Mouse (Mus musculus): ENCODE measurements at regions not wholly inside any gene's neighbourhood (a gene's known extent, or its start where the extent isn't known, plus 50 kb on each side); places are given as distances from the start of the nearest gene placed in this dataset.

GRCm38 (mm10) chr5:106320039-106320438 lies 137.9 kb downstream of the Barhl2 start:
- DNase-seq (ENCODE audit: low spot score in 2 of 2): no peak

- DNase-seq (ENCODE audit: low spot score in 2 of 2): no peak
Observed at GRCm38 (mm10) chr5:106318246-106318645, 139.7 kb downstream of the Barhl2 start.

- DNase-seq (ENCODE audit: low spot score in 2 of 2): no peak
Observed at GRCm38 (mm10) chr5:106313874-106314273, 144.1 kb downstream of the Barhl2 start.

GRCm38 (mm10) chr5:106301372-106301771 lies 156.6 kb downstream of the Barhl2 start:
- no peak for DNase-seq (ENCODE audit: low spot score in 2 of 2)

- no peak for DNase-seq (ENCODE audit: low spot score in 2 of 2)
Observed at GRCm38 (mm10) chr5:106296721-106297120, 161.2 kb downstream of the Barhl2 start.

- DNase-seq (ENCODE audit: low spot score in 2 of 2): no peak
Observed at GRCm38 (mm10) chr5:106295993-106296392, 162.0 kb downstream of the Barhl2 start.

- no peak for DNase-seq (ENCODE audit: low spot score in 2 of 2)
Observed at GRCm38 (mm10) chr5:106295538-106295937, 162.4 kb downstream of the Barhl2 start.

- DNase-seq (ENCODE audit: low spot score in 2 of 2): no peak
Observed at GRCm38 (mm10) chr5:106292387-106293229, 165.4 kb downstream of the Barhl2 start.

GRCm38 (mm10) chr5:106285152-106285551 lies 172.8 kb downstream of the Barhl2 start:
- no peak for DNase-seq (ENCODE audit: low spot score in 2 of 2)

GRCm38 (mm10) chr5:106284731-106285130 lies 173.2 kb downstream of the Barhl2 start:
- DNase-seq (ENCODE audit: low spot score in 2 of 2): no peak

- DNase-seq (ENCODE audit: low spot score in 2 of 2): no peak
Observed at GRCm38 (mm10) chr5:106282646-106283045, 175.3 kb downstream of the Barhl2 start.

- no peak for DNase-seq (ENCODE audit: low spot score in 2 of 2)
Observed at GRCm38 (mm10) chr5:106277786-106278185, 180.2 kb downstream of the Barhl2 start.

- DNase-seq (ENCODE audit: low spot score in 2 of 2): no peak
Observed at GRCm38 (mm10) chr5:106277231-106277630, 180.7 kb downstream of the Barhl2 start.

GRCm38 (mm10) chr5:106276186-106276585 lies 181.8 kb downstream of the Barhl2 start:
- peak in 1 of 2 experiments; percentile 30 for DNase-seq (ENCODE audit: low spot score in 2 of 2)

GRCm38 (mm10) chr5:106274617-106275016 lies 183.3 kb downstream of the Barhl2 start:
- DNase-seq (ENCODE audit: low spot score in 2 of 2): no peak

- DNase-seq (ENCODE audit: low spot score in 2 of 2): no peak
Observed at GRCm38 (mm10) chr5:106264536-106264935, 193.4 kb downstream of the Barhl2 start.

GRCm38 (mm10) chr5:106257179-106257578 lies 200.8 kb downstream of the Barhl2 start:
- DNase-seq (ENCODE audit: low spot score in 2 of 2): no peak

GRCm38 (mm10) chr5:106229154-106229553 lies 228.8 kb downstream of the Barhl2 start:
- no peak for DNase-seq (ENCODE audit: low spot score in 2 of 2)

- no peak for DNase-seq (ENCODE audit: low spot score in 2 of 2)
Observed at GRCm38 (mm10) chr5:106224141-106224540, 233.8 kb downstream of the Barhl2 start.

- DNase-seq (ENCODE audit: low spot score in 2 of 2): no peak
Observed at GRCm38 (mm10) chr5:106209543-106209942, 248.4 kb downstream of the Barhl2 start.

GRCm38 (mm10) chr5:106207706-106208105 lies 250.3 kb downstream of the Barhl2 start:
- no peak for DNase-seq (ENCODE audit: low spot score in 2 of 2)

GRCm38 (mm10) chr5:106205724-106206123 lies 252.2 kb downstream of the Barhl2 start:
- no peak for DNase-seq (ENCODE audit: low spot score in 2 of 2)

- peak; percentile 11 to 49 for DNase-seq (ENCODE audit: low spot score in 2 of 2)
Observed at GRCm38 (mm10) chr5:106200631-106201030, 257.3 kb downstream of the Barhl2 start.

GRCm38 (mm10) chr5:106199061-106199460 lies 258.9 kb downstream of the Barhl2 start:
- DNase-seq (ENCODE audit: low spot score in 2 of 2): no peak
